Mouse (Mus musculus) G1E (cell line): ENCODE results near the gene Aak1.

Experiments
- CTCF ChIP-seq: IDR thresholded peaks from 2 replicates; pipeline ENCODE4 v1.5.1; 2012; ENCODE audit warnings: low read depth, low read length, inconsistent platforms, mixed read lengths
- GATA1 ChIP-seq: IDR thresholded peaks from 2 replicates; pipeline ENCODE4 v1.6.1; 2012; ENCODE audit warnings: borderline replicate concordance, low read length, inconsistent platforms, mixed read lengths
- GATA2 ChIP-seq: IDR thresholded peaks from 2 replicates; pipeline ENCODE4 v1.6.1; 2012; ENCODE audit warnings: low read depth, low read length, inconsistent platforms, borderline replicate concordance
- POLR2AphosphoS5 ChIP-seq: IDR thresholded peaks from 2 replicates; pipeline ENCODE4 v1.6.1; 2012; ENCODE audit warnings: low read depth, low read length, inconsistent platforms; ENCODE audit not compliant: insufficient replicate concordance
- TAL1 ChIP-seq: conservative IDR thresholded peaks from 2 replicates; pipeline ENCODE4 v1.6.1; 2012; ENCODE audit warnings: low read depth, low read length, inconsistent platforms, mixed read lengths

GRCm38 (mm10) chr6:87002521-87003055, 153.3 kb downstream of the Aak1 start:
- TF ChIP-seq CTCF = peak; percentile 76
- TF ChIP-seq TAL1 = no peak
- no peak for TF ChIP-seq GATA1
- TF ChIP-seq POLR2AphosphoS5 = no peak
- TF ChIP-seq GATA2 = no peak
